8 mouse cellular contexts compared by ENCODE assay signal in genomic region chr19:57724920-57725319, GRCm38 (mm10).
DNase-seq lines count a peak whose midpoint lies in the region; ATAC-seq and TF ChIP-seq lines count a peak whose summit lies in the region.

No protein-coding gene starts in this region.

- no peaks in the 10 kb centered on the region for H3K4me1 ChIP-seq in liver, postnatal 0 days (ENCODE audit: insufficient read depth)
- no peaks in the 10 kb centered on the region for H3K4me1 ChIP-seq in forebrain, embryonic 13.5 days

- no peak overlapping the region for H3K27ac ChIP-seq in liver, postnatal 0 days (ENCODE audit: low read depth)
- H3K27ac ChIP-seq in forebrain, embryonic 13.5 days = no peak overlapping the region

- TF ChIP-seq CTCF in liver, postnatal 0 days (IDR thresholded peaks at IDR 0.05; ENCODE audit: low read depth) = peak; percentile 84

- H3K9me3 ChIP-seq in liver, postnatal 0 days (ENCODE audit: low read length) = no peaks in the 10 kb centered on the region
- no peaks in the 10 kb centered on the region; the same call in 1 of the 2 replicates for H3K9me3 ChIP-seq in forebrain, embryonic 13.5 days (replicated peaks)

- H3K36me3 ChIP-seq in liver, postnatal 0 days (replicated peaks; ENCODE audit: insufficient read depth, low read length) = no peaks in the 10 kb centered on the region
- no peaks in the 10 kb centered on the region; the same call in 1 of the 2 replicates for H3K36me3 ChIP-seq in forebrain, embryonic 13.5 days (ENCODE audit: poor library complexity, severe bottlenecking)

- WGBS in liver, postnatal 0 days (ENCODE audit: insufficient replicate concordance) = 65% methylated on average over 6 of the region's 6 CpGs
- WGBS in forebrain, embryonic 13.5 days = 97% methylated on average over 6 of the region's 6 CpGs

- H3K4me2 ChIP-seq in liver, postnatal 0 days (ENCODE audit: low read depth, low read length) = no peak overlapping the region
- no peak overlapping the region for H3K4me2 ChIP-seq in forebrain, embryonic 13.5 days

- no peaks in the 10 kb centered on the region for H3K27me3 ChIP-seq in liver, postnatal 0 days (ENCODE audit: insufficient read depth, low read length)
- H3K27me3 ChIP-seq in forebrain, embryonic 13.5 days = no peaks in the 10 kb centered on the region

- DNase-seq in cerebellum, postnatal 10 days = peak; percentile 53 to 63
- DNase-seq in urinary bladder, adult 2 months (ENCODE audit: low spot score) = peak; percentile 33
- DNase-seq in urinary bladder, postnatal 10 days (ENCODE audit: low spot score) = no peak
- DNase-seq in gastrocnemius, postnatal 25 days = peak; percentile 20
- DNase-seq in liver, postnatal 0 days = peak; percentile 74
- DNase-seq in spleen, postnatal 10 days (ENCODE audit: low spot score in 2 of 2) = peak; percentile 43 to 75

- H3K9ac ChIP-seq in liver, postnatal 0 days (replicated peaks) = no peak overlapping the region
- no peak overlapping the region for H3K9ac ChIP-seq in forebrain, embryonic 13.5 days

- ATAC-seq in cerebellum, adult (ENCODE audit: insufficient number of reproducible peaks, low FRiP score, low TSS enrichment) = no peak
- no peak; the same call in 1 of the 2 replicates for ATAC-seq in liver, postnatal 0 days
- no peak for ATAC-seq in forebrain, embryonic 13.5 days

- no peak for TF ChIP-seq EP300 in liver, postnatal 0 days (IDR thresholded peaks at IDR 0.05; ENCODE audit: low read depth)

- no peak overlapping the region for H3K4me3 ChIP-seq in liver, postnatal 0 days (ENCODE audit: low read depth, low read length)
- H3K4me3 ChIP-seq in forebrain, embryonic 13.5 days = no peak overlapping the region
